Mouse (Mus musculus) small intestine, adult 2 months (tissue): ENCODE results near the gene Rasef.

Experiments
- CTCF ChIP-seq: fragments of 200-500 bp; IDR thresholded peaks from 2 replicates; pipeline ENCODE4 v1.5.1; 2012; ENCODE audit warnings: low read depth, mild to moderate bottlenecking, control low read depth, inconsistent platforms, low read length, moderate library complexity, mixed read lengths; ENCODE audit not compliant: insufficient replicate concordance, insufficient read length; ENCODE audit errors: extremely low read depth
- POLR2A ChIP-seq: fragments of 200-500 bp; IDR thresholded peaks from 2 replicates; pipeline ENCODE4 v1.6.1; 2012; ENCODE audit warnings: low read depth, mild to moderate bottlenecking, control low read depth, inconsistent platforms, low read length, moderate library complexity

- TF ChIP-seq POLR2A (no peak), CTCF (no peak)
These were observed 18.8 kb downstream of the Rasef start for GRCm38 (mm10) chr4:73772028-73772427.
